Mouse (Mus musculus) ES-Bruce4 (cell line): ENCODE results near the gene Srebf1.

Experiments
- CTCF ChIP-seq: IDR thresholded peaks from one replicate; pipeline ENCODE4 v1.8.1; 2011; ENCODE audit warnings: low read depth, low read length
- EP300 ChIP-seq: IDR thresholded peaks from 2 replicates; pipeline ENCODE4 v1.6.1; 2011; ENCODE audit warnings: low read depth, low read length; ENCODE audit not compliant: insufficient read depth
- POLR2A ChIP-seq: IDR thresholded peaks from one replicate; pipeline ENCODE4 v1.8.1; 2011; ENCODE audit warnings: low read length; ENCODE audit not compliant: insufficient read depth

GRCm38 (mm10) chr11:60253546-60253945 lies 31.2 kb upstream of the Srebf1 start:
- TF ChIP-seq EP300 (no peak), POLR2A (no peak), CTCF (no peak)
